Mouse (Mus musculus) intestine, postnatal 0 days (tissue): Measurements from ENCODE around the gene St7l. TPM values are rescaled to one million over a fixed set of nuclear protein-coding genes. Genes with fewer than 3 reads are reported as not detected.

Source experiments
- ATAC-seq: fragments of 200-750 bp; cut with Nextera tagmentation; 2 replicates; pipeline ENCODE4 v1.8.0; 2017; ENCODE audit warnings: mild to moderate bottlenecking, moderate TSS enrichment, moderate library complexity
- H3K27ac ChIP-seq: fragments of 300-500 bp; sonication (generic); 2 replicates; pipeline ENCODE4 v1.5.1; 2014; ENCODE audit warnings: mild to moderate bottlenecking, low read depth, low read length, moderate library complexity
- H3K27me3 ChIP-seq: fragments of 300-500 bp; sonication (generic); replicated peaks from 2 replicates; pipeline ENCODE4 v1.6.1; 2014; ENCODE audit warnings: low read length, mixed read lengths; ENCODE audit not compliant: control insufficient read depth, insufficient read depth
- H3K36me3 ChIP-seq: fragments of 300-500 bp; sonication (generic); 2 replicates; pipeline ENCODE4 v1.6.1; 2014; ENCODE audit warnings: mild to moderate bottlenecking, moderate library complexity; ENCODE audit not compliant: control insufficient read depth, insufficient read depth
- H3K4me1 ChIP-seq: fragments of 300-500 bp; sonication (generic); replicated peaks from 2 replicates; pipeline ENCODE4 v1.6.1; 2014; ENCODE audit warnings: antibody characterized with exemption, low read length, mixed read lengths; ENCODE audit not compliant: control insufficient read depth, insufficient read depth
- H3K4me2 ChIP-seq: fragments of 300-500 bp; sonication (generic); replicated peaks from 2 replicates; pipeline ENCODE4 v1.6.1; 2014; ENCODE audit warnings: low read depth, mild to moderate bottlenecking, moderate library complexity
- H3K4me3 ChIP-seq: fragments of 300-500 bp; sonication (generic); 2 replicates; pipeline ENCODE4 v1.5.1; 2014; ENCODE audit warnings: low read depth, low read length
- H3K9ac ChIP-seq: fragments of 300-500 bp; sonication (generic); 2 replicates; pipeline ENCODE4 v1.6.1; 2014; ENCODE audit warnings: mild to moderate bottlenecking, low read depth, low read length
- H3K9me3 ChIP-seq: fragments of 300-500 bp; sonication (generic); 2 replicates; pipeline ENCODE4 v1.6.1; 2016; ENCODE audit warnings: mixed run types; ENCODE audit not compliant: control insufficient read depth
- CTCF ChIP-seq: sonication (generic); IDR thresholded peaks from 2 replicates; pipeline ENCODE4 v1.5.1; 2016; ENCODE audit warnings: low read depth, mild to moderate bottlenecking, control low read depth, antibody characterized with exemption, moderate library complexity
- WGBS: fragments of 180-500 bp; shearing (Covaris S2); extraction: QIAGEN DNeasy Blood & Tissue Kit; methylation state at CpG from one replicate; pipeline ENCODE4 v1.1.7; 2014; 5-methylcytosine and 5-hydroxymethylcytosine counted together
- polyA plus RNA-seq: library from polyadenylated mRNA; unstranded; fragments of >200 nt; fragmentation: Nextera tagmentation; extraction: Ambion mirVana; gene quantifications from 2 replicates; pipeline ENCODE4 v1.2.1, GENCODE M21; 2015

St7l gene
- polyA plus RNA-seq, 1 experiment from 2014 or later, result 21.9 TPM

DNA sequence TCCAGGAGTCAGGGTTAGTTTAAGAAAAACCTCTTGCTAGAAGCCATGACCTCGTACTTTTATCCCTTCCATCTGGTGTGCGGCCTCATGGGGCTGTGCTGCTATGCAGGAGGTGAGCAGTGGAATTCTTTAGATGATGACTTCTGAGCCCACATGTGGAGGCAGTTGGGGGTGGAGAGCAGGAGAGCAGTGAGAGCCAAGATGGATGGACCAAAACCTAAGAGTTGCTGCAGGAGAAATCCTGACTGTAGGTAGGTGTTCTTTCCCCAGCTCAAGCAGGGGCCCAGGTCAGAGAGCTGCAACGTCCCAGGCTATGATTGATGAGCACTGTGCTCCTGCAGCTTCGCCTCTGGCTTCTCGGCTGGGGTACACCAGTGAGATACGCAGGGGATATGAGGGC lies 76.9 kb downstream of the St7l start:
- no peaks in the 10 kb centered on the region for H3K9me3 ChIP-seq
- no peak overlapping the region for H3K9ac ChIP-seq
- no peaks in the 10 kb centered on the region for H3K27me3 ChIP-seq
- H3K36me3 ChIP-seq, result no peaks in the 10 kb centered on the region; the same call in 1 of the 2 replicates
- TF ChIP-seq CTCF, result no peak
- no peak overlapping the region for H3K4me3 ChIP-seq
- no peaks in the 10 kb centered on the region for H3K4me1 ChIP-seq
- WGBS, result 71% methylated on average over 6 of the region's 6 CpGs
- ATAC-seq, result no peak
- no peak overlapping the region for H3K4me2 ChIP-seq
- H3K27ac ChIP-seq, result no peak overlapping the region

- no peaks in the 10 kb centered on the region for H3K4me1 ChIP-seq
- H3K4me2 ChIP-seq, result no peak overlapping the region
- H3K9me3 ChIP-seq, result no peaks in the 10 kb centered on the region
- H3K27ac ChIP-seq, result no peak overlapping the region
- no peaks in the 10 kb centered on the region for H3K27me3 ChIP-seq
- WGBS, result 66% methylated on average over 5 of the region's 5 CpGs
- no peak overlapping the region for H3K4me3 ChIP-seq
- H3K9ac ChIP-seq, result no peak overlapping the region
- no peak for ATAC-seq
- peaks cover 17% of the 10 kb centered on the region for H3K36me3 ChIP-seq
- TF ChIP-seq CTCF, result no peak
These were observed 78.9 kb downstream of the St7l start for GRCm38 (mm10) chr3:104942682-104943081.

GRCm38 (mm10) chr3:104943333-104943732 lies 79.5 kb downstream of the St7l start:
- Histone ChIP-seq H3K27ac (no peak overlapping the region), H3K4me3 (no peak overlapping the region), H3K9me3 (no peaks in the 10 kb centered on the region), H3K4me2 (no peak overlapping the region), H3K9ac (no peak overlapping the region), H3K36me3 (peaks cover 21% of the 10 kb centered on the region), H3K27me3 (no peaks in the 10 kb centered on the region), H3K4me1 (no peaks in the 10 kb centered on the region)
- no peak for ATAC-seq
- no peak for TF ChIP-seq CTCF
- 60% methylated on average over 8 of the region's 8 CpGs for WGBS

DNA sequence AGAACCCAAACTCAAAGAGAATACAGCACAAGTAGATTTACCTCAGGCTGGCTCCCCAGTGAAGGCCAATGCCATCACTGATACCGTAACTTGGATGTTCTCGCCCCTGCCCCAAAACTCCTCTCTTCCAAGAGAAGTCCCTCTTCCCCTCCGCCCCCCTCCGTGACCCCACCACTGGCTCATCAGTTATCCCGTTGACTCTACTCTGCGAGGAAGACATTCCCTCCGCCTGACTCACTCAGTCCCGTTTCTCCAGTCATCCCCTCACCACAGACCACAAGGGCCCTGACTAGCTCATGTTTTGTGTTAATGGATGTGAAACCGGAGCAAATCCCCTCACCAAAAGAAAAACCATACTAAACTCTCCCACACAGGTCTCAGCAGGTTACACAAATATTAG lies 81.1 kb downstream of the St7l start:
- WGBS, result 70% methylated on average over 9 of the region's 9 CpGs

DNA sequence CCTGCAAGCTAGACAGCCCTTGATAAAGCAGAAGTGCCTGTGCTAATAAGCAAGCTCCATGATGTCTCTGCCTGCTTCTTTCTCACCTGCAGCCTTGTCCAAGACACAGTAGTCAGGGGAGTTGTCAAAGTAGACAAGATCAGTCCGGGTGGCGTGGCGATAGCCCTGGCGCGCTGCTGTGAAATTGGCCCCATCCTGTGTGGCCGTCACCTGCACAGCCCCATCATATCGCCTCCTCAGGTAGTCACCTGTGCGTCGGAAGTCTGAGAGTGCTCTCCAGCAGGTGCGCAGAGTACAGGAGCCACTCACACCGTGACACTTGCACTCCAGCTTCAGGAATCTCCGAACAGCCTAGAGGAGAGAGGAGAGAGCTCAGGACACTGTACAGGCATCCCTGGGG lies 87.1 kb downstream of the St7l start:
- H3K9ac ChIP-seq, result no peak overlapping the region
- WGBS, result 94% methylated on average over 12 of the region's 12 CpGs
- no peak overlapping the region for H3K27ac ChIP-seq
- no peak for TF ChIP-seq CTCF
- H3K36me3 ChIP-seq, result peaks cover 55% of the 10 kb centered on the region
- H3K4me2 ChIP-seq, result no peak overlapping the region
- H3K9me3 ChIP-seq, result no peaks in the 10 kb centered on the region
- ATAC-seq, result no peak
- no peak overlapping the region for H3K4me3 ChIP-seq
- H3K4me1 ChIP-seq, result no peaks in the 10 kb centered on the region
- no peaks in the 10 kb centered on the region for H3K27me3 ChIP-seq

More for the DNA sequence above, 81.1 kb downstream of the St7l start:
- Histone ChIP-seq H3K27ac (no peak overlapping the region), H3K4me3 (no peak overlapping the region), H3K4me2 (no peak overlapping the region), H3K27me3 (no peaks in the 10 kb centered on the region), H3K9me3 (no peaks in the 10 kb centered on the region), H3K9ac (no peak overlapping the region), H3K36me3 (peaks cover 25% of the 10 kb centered on the region), H3K4me1 (no peaks in the 10 kb centered on the region)
- no peak for TF ChIP-seq CTCF
- no peak for ATAC-seq

- Histone ChIP-seq H3K9me3 (no peaks in the 10 kb centered on the region), H3K4me2 (no peak overlapping the region), H3K36me3 (peaks cover 36% of the 10 kb centered on the region), H3K9ac (no peak overlapping the region), H3K4me3 (no peak overlapping the region), H3K27me3 (no peaks in the 10 kb centered on the region), H3K4me1 (no peaks in the 10 kb centered on the region), H3K27ac (no peak overlapping the region)
- 0 out of 2 replicates have a peak, but pooled peaks have one; percentile 3 for TF ChIP-seq CTCF
- WGBS, result 85% methylated on average over 23 of the region's 23 CpGs
- ATAC-seq, result no peak
These were observed 89.3 kb downstream of the St7l start for GRCm38 (mm10) chr3:104952891-104953670.
